Mouse (Mus musculus) C2C12 (cell line): ENCODE results near the gene Bst1.

Experiments
- CTCF ChIP-seq: IDR thresholded peaks from one replicate; pipeline ENCODE4 v1.5.1; 2011; ENCODE audit not compliant: control insufficient read depth, insufficient read depth, insufficient read length
- MAX ChIP-seq: IDR thresholded peaks from one replicate; pipeline ENCODE4 v1.6.1; 2011; ENCODE audit warnings: mild to moderate bottlenecking, control low read depth
- MYOG ChIP-seq: IDR thresholded peaks from one replicate; pipeline ENCODE4 v1.6.1; 2011; ENCODE audit not compliant: control insufficient read depth, insufficient read length; ENCODE audit errors: extremely low read depth

DNA sequence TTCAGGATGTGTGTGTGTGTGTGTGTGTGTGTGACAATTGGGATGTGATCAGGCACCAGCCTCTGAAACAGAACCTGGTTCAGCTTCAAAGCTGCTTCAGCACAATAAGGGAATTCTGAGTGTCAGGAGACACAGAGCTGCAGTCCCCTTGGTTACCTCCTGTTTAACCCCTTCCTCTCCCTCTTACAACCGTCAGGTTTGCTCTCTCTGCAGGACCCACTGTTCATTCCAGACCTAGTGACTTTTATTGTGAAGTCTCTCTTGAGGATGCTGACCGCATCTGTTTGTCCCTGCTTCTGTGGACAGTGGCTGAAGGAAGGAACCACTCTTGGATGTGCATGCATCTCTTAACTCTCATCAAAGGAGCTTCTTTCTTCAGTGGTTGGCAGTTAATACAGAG lies 27.5 kb downstream of the Bst1 start:
- TF ChIP-seq MYOG (no peak), MAX (no peak), CTCF (no peak)
